Mouse (Mus musculus) Patski (cell line): ENCODE results near the gene Pwwp2a. TPM values are rescaled to one million over a fixed set of nuclear protein-coding genes. Genes with fewer than 3 reads are reported as not detected.

Experiments
- ATAC-seq: fragments of 100-300 bp; one replicate; pipeline ENCODE4 v1.8.0; 2021
- CTCF ChIA-PET: fragments of 350-600 bp; sonication (Branson Sonifier 250); formaldehyde crosslinking; loops from one replicate; lab custom pipeline; 2022; ENCODE audit warnings: inconsistent platforms; lab: Charles Lee
- POLR2A ChIA-PET: fragments of 350-600 bp; sonication (Branson Sonifier 250); formaldehyde crosslinking; loops from one replicate; lab custom pipeline; 2022; ENCODE audit warnings: antibody characterized with exemption, inconsistent platforms; lab: Charles Lee
- DNase-seq: peaks from one replicate; pipeline ENCODE4 v3.0.0-alpha.2; 2011; ENCODE audit warnings: low read depth, low spot score
- H3K27me3 ChIP-seq: fragments of 371-371 bp; one replicate; pipeline ENCODE4 v1.5.1; 2021
- CTCF ChIP-seq: fragments of 100-300 bp; IDR thresholded peaks from one replicate; pipeline ENCODE4 v1.5.1; 2021
- in situ Hi-C: fragments of 300-500 bp; cut with MboI; formaldehyde crosslinking; loops from 3 replicates; pipeline ENCODE4 v1.11.1; 2018; ENCODE audit warnings: low pct_unique_long_range_greater_than_20kb, mixed read lengths
- polyA plus RNA-seq: library from polyadenylated mRNA; unstranded; gene quantifications from one replicate; pipeline ENCODE4 v1.2.3, GENCODE M21; 2021

Gene Pwwp2a
- polyA plus RNA-seq, 1 experiment from 2014 or later, result 28.9 TPM

- DNase-seq, result no peak
- no peaks in the 10 kb centered on the region for H3K27me3 ChIP-seq
- ChIA-PET CTCF (interaction anchor here (3.3 kb wide), 1 partner anchor 10 kb away, joined by 25 read pairs; no protein-coding TSS in a partner anchor), POLR2A (interaction anchor here (0.6 kb wide), 1 partner anchor 14 kb away, joined by 6 read pairs; no protein-coding TSS in a partner anchor)
- no peak for ATAC-seq
- no peak for TF ChIP-seq CTCF
- in situ Hi-C loops, result no loop called here
Measured at GRCm38 (mm10) chr11:43723411-43723810, 41.6 kb downstream of the Pwwp2a start.

- in situ Hi-C loops, result no loop called here
- H3K27me3 ChIP-seq, result no peaks in the 10 kb centered on the region
- ATAC-seq (no peak), DNase-seq (no peak)
- ChIA-PET CTCF (interaction anchor here (1.4 kb wide), 1 partner anchor 236 kb away, joined by 3 read pairs; no protein-coding TSS in a partner anchor), POLR2A (interaction anchor here (0.5 to 1.1 kb wide), 2 partner anchors 10 to 120 kb away, joined by 3 read pairs; no protein-coding TSS in a partner anchor)
- TF ChIP-seq CTCF, result no peak
Measured at GRCm38 (mm10) chr11:43727796-43728195, 46.0 kb downstream of the Pwwp2a start.

GRCm38 (mm10) chr11:43728737-43729301 is 47.0 kb downstream of the Pwwp2a start:
- POLR2A ChIA-PET, result no interaction called here
- in situ Hi-C loops, result no loop called here
- CTCF ChIA-PET, result interaction anchor here (0.8 to 1.4 kb wide), 5 partner anchors 9 to 237 kb away, joined by 3 to 6 read pairs (median 3); no protein-coding TSS in a partner anchor
- no peaks in the 10 kb centered on the region for H3K27me3 ChIP-seq
- DNase-seq (no peak), ATAC-seq (peak; percentile 73)
- peak; percentile 30 for TF ChIP-seq CTCF

GRCm38 (mm10) chr11:43747233-43748226 is 65.7 kb downstream of the Pwwp2a start, which contains the start of gene Ttc1:
Gene Ttc1 (minus strand): TSS chr11:43748008.
- no peaks in the 10 kb centered on the region for H3K27me3 ChIP-seq
- DNase-seq (peak; percentile 75), ATAC-seq (peak; percentile 96)
- ChIA-PET CTCF (interaction anchor here (1.3 kb wide), 1 partner anchor 19 kb away, joined by 5 read pairs; no protein-coding TSS in a partner anchor), POLR2A (no interaction called here)
- in situ Hi-C loops, result no loop called here
- TF ChIP-seq CTCF, result no peak

- DNase-seq (no peak), ATAC-seq (no peak)
- in situ Hi-C loops, result no loop called here
- POLR2A ChIA-PET, result no interaction called here
- peaks cover 8% of the 10 kb centered on the region for H3K27me3 ChIP-seq
- TF ChIP-seq CTCF, result no peak
- CTCF ChIA-PET, result no interaction called here
Measured at GRCm38 (mm10) chr11:43751542-43751941, 69.7 kb downstream of the Pwwp2a start.

- DNase-seq, result no peak
- POLR2A ChIA-PET, result no interaction called here
- peaks cover 8% of the 10 kb centered on the region for H3K27me3 ChIP-seq
- CTCF ChIA-PET, result interaction anchor here (1.0 to 2.1 kb wide), 3 partner anchors 10 to 256 kb away, joined by 3 to 8 read pairs (median 4); no protein-coding TSS in a partner anchor
- TF ChIP-seq CTCF, result no peak
- in situ Hi-C loops, result no loop called here
- no peak for ATAC-seq
Measured at GRCm38 (mm10) chr11:43754568-43754967, 72.8 kb downstream of the Pwwp2a start.

- ChIA-PET POLR2A (no interaction called here), CTCF (interaction anchor here (1.0 to 2.1 kb wide), 3 partner anchors 9 to 257 kb away, joined by 3 to 8 read pairs (median 4); no protein-coding TSS in a partner anchor)
- peak; percentile 28 for TF ChIP-seq CTCF
- DNase-seq (no peak), ATAC-seq (no peak)
- in situ Hi-C loops, result no loop called here
- peaks cover 8% of the 10 kb centered on the region for H3K27me3 ChIP-seq
Measured at GRCm38 (mm10) chr11:43755411-43755810, 73.6 kb downstream of the Pwwp2a start.

- POLR2A ChIA-PET, result no interaction called here
- CTCF ChIA-PET, result no interaction called here
- TF ChIP-seq CTCF, result no peak
- in situ Hi-C loops, result no loop called here
- no peak for ATAC-seq
- DNase-seq, result no peak
- H3K27me3 ChIP-seq, result peaks cover 6% of the 10 kb centered on the region
Measured at GRCm38 (mm10) chr11:43758436-43758835, 76.6 kb downstream of the Pwwp2a start.

GRCm38 (mm10) chr11:43766922-43767648 is 85.3 kb downstream of the Pwwp2a start:
- H3K27me3 ChIP-seq, result no peaks in the 10 kb centered on the region
- ATAC-seq (peak; percentile 84), DNase-seq (no peak)
- ChIA-PET CTCF (interaction anchor here (1.0 to 3.5 kb wide), 13 partner anchors 10 to 689 kb away, joined by 3 to 27 read pairs (median 4); partner anchors contain the start of gene Ttc1), POLR2A (interaction anchor here (0.7 kb wide), 2 partner anchors 76 to 223 kb away, joined by 3 to 7 read pairs; no protein-coding TSS in a partner anchor)
- TF ChIP-seq CTCF, result peak; percentile 92
- in situ Hi-C loops, result no loop called here
